Comparison of ENCODE assay signal across 34 mouse cellular contexts in the genomic region with DNA sequence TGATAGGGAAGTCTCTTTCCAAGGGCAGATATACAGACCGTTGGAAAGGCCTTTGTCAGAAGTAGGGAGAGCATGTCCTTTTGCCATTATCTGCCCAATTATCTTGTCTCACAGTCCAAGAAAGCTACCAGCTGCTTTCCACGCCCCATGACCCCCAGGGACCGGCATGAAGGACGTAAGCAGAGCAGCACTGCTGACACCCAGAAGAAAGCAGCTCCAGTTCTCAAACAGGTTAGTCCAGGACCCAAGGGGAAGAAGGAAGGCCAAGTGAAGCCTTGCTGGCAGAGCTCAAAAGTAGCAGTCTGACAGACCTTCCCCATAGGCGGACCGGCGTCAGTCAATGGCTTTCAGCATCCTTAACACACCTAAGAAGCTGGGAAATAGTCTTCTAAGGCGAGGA. TPM values are rescaled to one million over a fixed set of nuclear protein-coding genes. Genes with fewer than 3 reads are reported as not detected.
"Had no signal": no experiment of that assay in that cellular context is flagged by ENCODE, and none has a peak within 500 bp of the region (broad histone marks: within the 10 kb centered on the region; RNA-seq: fewer than 3 reads in every experiment).

No protein-coding gene starts in this region.

- H3K4me1 ChIP-seq: heart, embryonic 10.5 days; hindbrain, embryonic 12.5 days; hindbrain, embryonic 13.5 days; intestine, embryonic 15.5 days; kidney, embryonic 15.5 days had no signal

- H3K9ac ChIP-seq: heart, embryonic 12.5 days; heart, embryonic 13.5 days; heart, embryonic 15.5 days; hindbrain, embryonic 12.5 days; hindbrain, embryonic 13.5 days; hindbrain, embryonic 14.5 days; intestine, embryonic 15.5 days; kidney, embryonic 15.5 days had no signal

- H3K27me3 ChIP-seq: heart, embryonic 12.5 days; heart, embryonic 13.5 days; heart, embryonic 15.5 days; hindbrain, embryonic 12.5 days; hindbrain, embryonic 13.5 days; intestine, embryonic 15.5 days; kidney, embryonic 15.5 days had no signal

- H3K4me3 ChIP-seq: heart, embryonic 10.5 days; heart, embryonic 12.5 days; heart, embryonic 13.5 days; heart, embryonic 15.5 days; hindbrain, embryonic 12.5 days; hindbrain, embryonic 13.5 days; intestine, embryonic 15.5 days; kidney, embryonic 15.5 days; layer of hippocampus, adult 2 months; left cerebral cortex, adult 2 months had no signal

- DNase-seq: heart, postnatal 10 days; heart, postnatal 14 days; heart, postnatal 36 days; heart, postnatal 4 days; kidney, adult 11 months; kidney, adult 18-20 months; kidney, adult 2 months; kidney, adult 8-10 months; kidney, adult 9 months; kidney, postnatal 10 days; kidney, postnatal 14 days; kidney, postnatal 25 days; kidney, postnatal 36 days; kidney, postnatal 4 days; layer of hippocampus, adult 9-11 months; layer of hippocampus, postnatal 36 days had no signal

- H3K27ac ChIP-seq: heart, embryonic 10.5 days; heart, embryonic 15.5 days; hindbrain, embryonic 12.5 days; hindbrain, embryonic 14.5 days; hindbrain, postnatal 0 days; intestine, embryonic 15.5 days; kidney, embryonic 15.5 days; kidney, postnatal 0 days; left cerebral cortex, adult 2 months had no signal

- H3K4me2 ChIP-seq: heart, embryonic 11.5 days; heart, embryonic 12.5 days; heart, embryonic 13.5 days; heart, embryonic 15.5 days; hindbrain, embryonic 12.5 days; hindbrain, embryonic 13.5 days; hindbrain, embryonic 14.5 days; intestine, embryonic 15.5 days; kidney, embryonic 15.5 days had no signal

- H3K9me3 ChIP-seq: heart, embryonic 10.5 days; heart, embryonic 12.5 days; heart, embryonic 13.5 days; heart, embryonic 15.5 days; hindbrain, embryonic 12.5 days; hindbrain, embryonic 13.5 days; intestine, embryonic 15.5 days; kidney, embryonic 15.5 days had no signal

- ATAC-seq: hindbrain, embryonic 16.5 days; hindbrain, postnatal 0 days; inflammation-experienced regulatory T-cells, adult 6 months; intestine, embryonic 15.5 days; intestine, embryonic 16.5 days; intestine, postnatal 0 days had no signal

RNA-seq across cellular contexts. Expression of gene Xntrpc, which starts 52.1 kb away (rescaled TPM):
- polyA plus RNA-seq: intestine, postnatal 0 days had no signal
